8 mouse cellular contexts compared by ENCODE assay signal in genomic region chr9:62420261-62420917, GRCm38 (mm10).
DNase-seq lines count a peak whose midpoint lies in the region; ATAC-seq and TF ChIP-seq lines count a peak whose summit lies in the region.

No protein-coding gene starts in this region.

- H3K9ac ChIP-seq in heart, embryonic 11.5 days (ENCODE audit: low read depth, low read length), result peak overlapping the region; percentile 34; the same call in 1 of the 2 replicates
- peak overlapping the region; percentile 47 for H3K9ac ChIP-seq in liver, embryonic 11.5 days (ENCODE audit: low read depth, low read length)
- no peak overlapping the region for H3K9ac ChIP-seq in stomach, embryonic 14.5 days (replicated peaks; ENCODE audit: low read depth, low read length)

- peak overlapping the region; percentile 76 for H3K27ac ChIP-seq in left cerebral cortex, adult 2 months
- peak overlapping the region; percentile 81 for H3K27ac ChIP-seq in heart, embryonic 11.5 days (ENCODE audit: low read depth, low read length)
- peak overlapping the region; percentile 28; the same call in 1 of the 2 replicates for H3K27ac ChIP-seq in liver, embryonic 11.5 days (ENCODE audit: low read depth, low read length)
- H3K27ac ChIP-seq in stomach, embryonic 14.5 days (ENCODE audit: low read length), result peak overlapping the region; percentile 61; the same call in 1 of the 2 replicates

- no peak for TF ChIP-seq CTCF in left cerebral cortex, adult 2 months (IDR thresholded peaks at IDR 0.05)

- H3K4me1 ChIP-seq in heart, embryonic 11.5 days (ENCODE audit: control insufficient read depth, insufficient read depth, low read length), result peaks cover 35% of the 10 kb centered on the region
- H3K4me1 ChIP-seq in liver, embryonic 11.5 days (replicated peaks; ENCODE audit: control insufficient read depth, insufficient read depth, low read length), result peaks cover 12% of the 10 kb centered on the region
- peaks cover 4% of the 10 kb centered on the region; the same call in 1 of the 2 replicates for H3K4me1 ChIP-seq in stomach, embryonic 14.5 days (ENCODE audit: control insufficient read depth, insufficient read depth, low read length)

- H3K36me3 ChIP-seq in heart, embryonic 11.5 days (ENCODE audit: control insufficient read depth, insufficient read depth, low read length), result no peaks in the 10 kb centered on the region
- H3K36me3 ChIP-seq in liver, embryonic 11.5 days (ENCODE audit: control insufficient read depth, insufficient read depth, low read length), result no peaks in the 10 kb centered on the region
- H3K36me3 ChIP-seq in stomach, embryonic 14.5 days (ENCODE audit: control insufficient read depth, insufficient read depth, low read length), result no peaks in the 10 kb centered on the region

- no peaks in the 10 kb centered on the region for H3K27me3 ChIP-seq in heart, embryonic 11.5 days (ENCODE audit: control insufficient read depth, insufficient read depth, low read length)
- H3K27me3 ChIP-seq in liver, embryonic 11.5 days (replicated peaks; ENCODE audit: control insufficient read depth, insufficient read depth, low read length), result no peaks in the 10 kb centered on the region
- no peaks in the 10 kb centered on the region for H3K27me3 ChIP-seq in stomach, embryonic 14.5 days (ENCODE audit: control insufficient read depth, insufficient read depth, low read length)

- 53% methylated on average over 10 of the region's 10 CpGs for WGBS in heart, embryonic 11.5 days (ENCODE audit: insufficient replicate concordance)
- WGBS in liver, embryonic 11.5 days, result 56% methylated on average over 10 of the region's 10 CpGs
- 57% methylated on average over 10 of the region's 10 CpGs for WGBS in stomach, embryonic 14.5 days

- no peak overlapping the region for H3K4me3 ChIP-seq in left cerebral cortex, adult 2 months
- no peak overlapping the region; the same call in 1 of the 2 replicates for H3K4me3 ChIP-seq in heart, embryonic 11.5 days (ENCODE audit: low read depth, low read length)
- H3K4me3 ChIP-seq in liver, embryonic 11.5 days (ENCODE audit: low read depth, low read length), result peak overlapping the region; percentile 42
- H3K4me3 ChIP-seq in stomach, embryonic 14.5 days (ENCODE audit: low read depth, low read length), result peak overlapping the region; percentile 10; the same call in 1 of the 2 replicates

- ATAC-seq in heart, embryonic 11.5 days (replicated peaks; ENCODE audit: insufficient number of reproducible peaks, low FRiP score, low TSS enrichment), result 0 out of 2 replicates have a peak, but pooled peaks have one; percentile 15
- peak; percentile 18; the same call in 1 of the 2 replicates for ATAC-seq in liver, embryonic 11.5 days (replicated peaks; ENCODE audit: low FRiP score)
- ATAC-seq in stomach, embryonic 14.5 days (ENCODE audit: insufficient number of reproducible peaks, insufficient read depth, low FRiP score, low read depth), result no peak

- no peaks in the 10 kb centered on the region; the same call in 1 of the 2 replicates for H3K9me3 ChIP-seq in heart, embryonic 11.5 days (replicated peaks; ENCODE audit: control insufficient read depth, low read length)
- H3K9me3 ChIP-seq in liver, embryonic 11.5 days (ENCODE audit: control insufficient read depth, low read length), result no peaks in the 10 kb centered on the region
- no peaks in the 10 kb centered on the region; the same call in 1 of the 2 replicates for H3K9me3 ChIP-seq in stomach, embryonic 14.5 days (ENCODE audit: control insufficient read depth, low read depth, low read length)

- intact Hi-C loops in left cerebral cortex, adult 2 months (cut with DNase I), result no loop called here
- intact Hi-C loops in left cerebral cortex, postnatal 25 days (cut with DNase I), result no loop called here
- intact Hi-C loops in left cerebral cortex, postnatal 36 days (cut with DNase I), result no loop called here

- DNase-seq in left cerebral cortex, adult 2 months (ENCODE audit: extremely low spot score in 1 of 2, low spot score in 2 of 2), result no peak
- no peak for DNase-seq in left cerebral cortex, postnatal 25 days (ENCODE audit: low spot score in 2 of 2)
- DNase-seq in cerebellum, adult 8-10 months, result peak; percentile 47
- DNase-seq in liver, embryonic 11.5 days (ENCODE audit: low spot score), result no peak
- no peak for DNase-seq in right cerebral cortex, postnatal 36 days (ENCODE audit: low spot score in 2 of 2)
- no peak for DNase-seq in left cerebral cortex, postnatal 36 days (ENCODE audit: low spot score in 2 of 2)

- H3K4me2 ChIP-seq in heart, embryonic 11.5 days, result peak overlapping the region; percentile 63
- peak overlapping the region; percentile 62 for H3K4me2 ChIP-seq in liver, embryonic 11.5 days
- H3K4me2 ChIP-seq in stomach, embryonic 14.5 days (replicated peaks; ENCODE audit: low read depth, low read length), result peak overlapping the region; percentile 49; the same call in 1 of the 2 replicates

Comparison
In these comparisons a context has a peak if more than half of its experiments do, and no peak if none do; other contexts are left out.
1. H3K27ac ChIP-seq: peak in every context shown above with its lines; median percentile 81 in heart, embryonic 11.5 days; 76 in left cerebral cortex, adult 2 months; 61 in stomach, embryonic 14.5 days; 28 in liver, embryonic 11.5 days.
2. H3K4me3 ChIP-seq: peak in liver, embryonic 11.5 days (single experiment) and stomach, embryonic 14.5 days (single experiment); none in left cerebral cortex, adult 2 months (single experiment) and heart, embryonic 11.5 days (single experiment).
3. Peak in every context shown above with its lines, with median percentiles within 50 percentile points of each other: H3K4me2 ChIP-seq.